Mouse (Mus musculus) ovary, adult 2 months (tissue): ENCODE measurements around the gene Nudt14. TPM values are rescaled to one million over a fixed set of nuclear protein-coding genes. Genes with fewer than 3 reads are reported as not detected.

Source experiments
- polyA plus RNA-seq: library from polyadenylated mRNA; depleted of rRNA; stranded (reverse); fragments of >200 nt; gene quantifications from 2 replicates; pipeline ENCODE4 v1.2.3, GENCODE M21; 2012; rRNA removed

Gene Nudt14
- polyA plus RNA-seq = 59.3 and 65.9 TPM in 2 replicates

GRCm38 (mm10) chr12:112941776-112942713 lies at the start of gene Nudt14:
TSS of gene Nudt14 (minus strand) at chr12:112942124.

GRCm38 (mm10) chr12:112976371-112977073 lies 34.6 kb upstream of the Nudt14 start, which contains the start of gene Btbd6:
TSS of gene Btbd6 (plus strand) at chr12:112976482.

GRCm38 (mm10) chr12:112929562-112930352 lies 12.2 kb downstream of the Nudt14 start, which contains the start of gene Jag2:
TSS of gene Jag2 (minus strand) at chr12:112929776.

Other genes with a start within 250 kb of the Nudt14 start
- gene Cep170b, start 221.7 kb downstream of the Nudt14 start, polyA plus RNA-seq = 82.4 and 97.6 TPM in 2 replicates
- 41.6 and 50.1 TPM in 2 replicates for gene Pld4, start 181.5 kb downstream of the Nudt14 start, polyA plus RNA-seq
- 17.4 and 19.1 TPM in 2 replicates for gene Ahnak2, start 139.5 kb downstream of the Nudt14 start, polyA plus RNA-seq
- 14.1 and 19.2 TPM in 2 replicates for gene Clba1, start 133.2 kb downstream of the Nudt14 start, polyA plus RNA-seq
- gene Cdca4, start 112.7 kb downstream of the Nudt14 start, polyA plus RNA-seq = 33.5 and 36.9 TPM in 2 replicates
- 3.0 TPM in 2 replicates for gene Gpr132, start 73.9 kb downstream of the Nudt14 start, polyA plus RNA-seq
- gene Jag2, start 12.3 kb downstream of the Nudt14 start, polyA plus RNA-seq = 51.9 and 56.8 TPM in 2 replicates
- 154 and 177 TPM in 2 replicates for gene Btbd6, start 34.4 kb upstream of the Nudt14 start, polyA plus RNA-seq
- gene Brf1, start 58.6 kb upstream of the Nudt14 start, polyA plus RNA-seq = 187 and 302 TPM in 2 replicates
- 62.7 and 66.0 TPM in 2 replicates for gene Pacs2, start 72.4 kb upstream of the Nudt14 start, polyA plus RNA-seq
- 0.55 TPM in 1 of 2 replicates, not detected in the other for gene Tex22, start 132.4 kb upstream of the Nudt14 start, polyA plus RNA-seq
- gene Mta1, start 156.2 kb upstream of the Nudt14 start, polyA plus RNA-seq = 179 and 223 TPM in 2 replicates
- gene Crip2, start 198.1 kb upstream of the Nudt14 start, polyA plus RNA-seq = 434 and 442 TPM in 2 replicates
- gene Crip1, start 204.2 kb upstream of the Nudt14 start, polyA plus RNA-seq = 603 and 886 TPM in 2 replicates
- 13.4 and 19.0 TPM in 2 replicates for gene Tedc1, start 214.3 kb upstream of the Nudt14 start, polyA plus RNA-seq
- 11.3 and 12.8 TPM in 2 replicates for gene Tmem121, start 243.8 kb upstream of the Nudt14 start, polyA plus RNA-seq